Mouse (Mus musculus): ENCODE measurements around the gene Zap70. TPM values are rescaled to one million over a fixed set of nuclear protein-coding genes. Genes with fewer than 3 reads are reported as not detected.
A peak's percentile ranks its signal among the peaks of the same experiment; 100 is the strongest.

Gene Zap70
- polyA plus RNA-seq, 1 experiment from 2014 or later, result 0.18 TPM

- no peaks in the 10 kb centered on the region for H3K4me1 ChIP-seq (ENCODE audit: control insufficient read depth, insufficient read depth, low read length)
- no peak overlapping the region for H3K27ac ChIP-seq (ENCODE audit: low read depth, low read length)
- ATAC-seq (ENCODE audit: low FRiP score, low TSS enrichment), result no peak
- no peak overlapping the region for H3K4me3 ChIP-seq (ENCODE audit: low read length)
- H3K9ac ChIP-seq (ENCODE audit: low read depth, low read length), result no peak overlapping the region
- H3K27me3 ChIP-seq (ENCODE audit: control insufficient read depth, insufficient read depth, low read length), result peaks cover 6% of the 10 kb centered on the region; the same call in 1 of the 2 replicates
- H3K4me2 ChIP-seq (replicated peaks; ENCODE audit: low read depth, low read length), result no peak overlapping the region
- no peaks in the 10 kb centered on the region for H3K9me3 ChIP-seq (ENCODE audit: control insufficient read depth, low read length)
- H3K36me3 ChIP-seq (ENCODE audit: control insufficient read depth, insufficient read depth, low read length), result no peaks in the 10 kb centered on the region
- WGBS, result 35% methylated on average over 10 of the region's 10 CpGs
These were observed 5.7 kb downstream of the Zap70 start for GRCm38 (mm10) chr1:36767321-36767720.

- WGBS, result 77% methylated on average over 5 of the region's 5 CpGs
- peaks cover 6% of the 10 kb centered on the region; the same call in 1 of the 2 replicates for H3K27me3 ChIP-seq (ENCODE audit: control insufficient read depth, insufficient read depth, low read length)
- no peak for ATAC-seq (ENCODE audit: low FRiP score, low TSS enrichment)
- no peaks in the 10 kb centered on the region for H3K36me3 ChIP-seq (ENCODE audit: control insufficient read depth, insufficient read depth, low read length)
- no peaks in the 10 kb centered on the region for H3K4me1 ChIP-seq (ENCODE audit: control insufficient read depth, insufficient read depth, low read length)
- no peaks in the 10 kb centered on the region for H3K9me3 ChIP-seq (ENCODE audit: control insufficient read depth, low read length)
- H3K9ac ChIP-seq (ENCODE audit: low read depth, low read length), result no peak overlapping the region
- H3K4me2 ChIP-seq (replicated peaks; ENCODE audit: low read depth, low read length), result no peak overlapping the region
- no peak overlapping the region for H3K27ac ChIP-seq (ENCODE audit: low read depth, low read length)
- H3K4me3 ChIP-seq (ENCODE audit: low read length), result no peak overlapping the region
These were observed 7.2 kb downstream of the Zap70 start for GRCm38 (mm10) chr1:36768786-36769185.

GRCm38 (mm10) chr1:36769951-36770350 is 8.4 kb downstream of the Zap70 start:
- ATAC-seq (ENCODE audit: low FRiP score, low TSS enrichment), result no peak
- 84% methylated on average over 1 of the region's 1 CpGs for WGBS
- peaks cover 6% of the 10 kb centered on the region; the same call in 1 of the 2 replicates for H3K27me3 ChIP-seq (ENCODE audit: control insufficient read depth, insufficient read depth, low read length)

GRCm38 (mm10) chr1:36770998-36771397 is 9.4 kb downstream of the Zap70 start:
- Histone ChIP-seq H3K36me3 (ENCODE audit: control insufficient read depth, insufficient read depth, low read length) (no peaks in the 10 kb centered on the region), H3K27ac (ENCODE audit: low read depth, low read length) (no peak overlapping the region), H3K9ac (ENCODE audit: low read depth, low read length) (no peak overlapping the region), H3K4me3 (ENCODE audit: low read length) (peak overlapping the region; percentile 23), H3K9me3 (ENCODE audit: control insufficient read depth, low read length) (0 out of 2 replicates have a peak, but pooled peaks cover 3% of the 10 kb centered on the region), H3K27me3 (ENCODE audit: control insufficient read depth, insufficient read depth, low read length) (peaks cover 6% of the 10 kb centered on the region; the same call in 1 of the 2 replicates), H3K4me2 (replicated peaks; ENCODE audit: low read depth, low read length) (peak overlapping the region; percentile 39), H3K4me1 (ENCODE audit: control insufficient read depth, insufficient read depth, low read length) (no peaks in the 10 kb centered on the region)
- no peak for ATAC-seq (ENCODE audit: low FRiP score, low TSS enrichment)
- 19% methylated on average over 27 of the region's 27 CpGs for WGBS

More at GRCm38 (mm10) chr1:36769951-36770350, 8.4 kb downstream of the Zap70 start:
- H3K36me3 ChIP-seq (ENCODE audit: control insufficient read depth, insufficient read depth, low read length), result no peaks in the 10 kb centered on the region
- no peak overlapping the region for H3K27ac ChIP-seq (ENCODE audit: low read depth, low read length)
- H3K9ac ChIP-seq (ENCODE audit: low read depth, low read length), result no peak overlapping the region
- 0 out of 2 replicates have a peak, but pooled peaks cover 3% of the 10 kb centered on the region for H3K9me3 ChIP-seq (ENCODE audit: control insufficient read depth, low read length)
- H3K4me1 ChIP-seq (ENCODE audit: control insufficient read depth, insufficient read depth, low read length), result no peaks in the 10 kb centered on the region
- H3K4me3 ChIP-seq (ENCODE audit: low read length), result no peak overlapping the region
- no peak overlapping the region for H3K4me2 ChIP-seq (replicated peaks; ENCODE audit: low read depth, low read length)

- H3K27me3 ChIP-seq (ENCODE audit: control insufficient read depth, insufficient read depth, low read length), result peaks cover 6% of the 10 kb centered on the region; the same call in 1 of the 2 replicates
- WGBS, result 74% methylated on average over 9 of the region's 9 CpGs
- 0 out of 2 replicates have a peak, but pooled peaks have one; percentile 72 for ATAC-seq (ENCODE audit: low FRiP score, low TSS enrichment)
- H3K4me2 ChIP-seq (replicated peaks; ENCODE audit: low read depth, low read length), result no peak overlapping the region
- H3K4me1 ChIP-seq (ENCODE audit: control insufficient read depth, insufficient read depth, low read length), result no peaks in the 10 kb centered on the region
- 0 out of 2 replicates have a peak, but pooled peaks cover 3% of the 10 kb centered on the region for H3K9me3 ChIP-seq (ENCODE audit: control insufficient read depth, low read length)
- no peak overlapping the region for H3K27ac ChIP-seq (ENCODE audit: low read depth, low read length)
- H3K4me3 ChIP-seq (ENCODE audit: low read length), result no peak overlapping the region
- H3K9ac ChIP-seq (ENCODE audit: low read depth, low read length), result no peak overlapping the region
- H3K36me3 ChIP-seq (ENCODE audit: control insufficient read depth, insufficient read depth, low read length), result no peaks in the 10 kb centered on the region
These were observed 10.8 kb downstream of the Zap70 start for GRCm38 (mm10) chr1:36772198-36772934.

- Histone ChIP-seq H3K9ac (ENCODE audit: low read depth, low read length) (no peak overlapping the region), H3K4me2 (replicated peaks; ENCODE audit: low read depth, low read length) (no peak overlapping the region), H3K36me3 (ENCODE audit: control insufficient read depth, insufficient read depth, low read length) (no peaks in the 10 kb centered on the region), H3K4me3 (ENCODE audit: low read length) (no peak overlapping the region), H3K9me3 (ENCODE audit: control insufficient read depth, low read length) (no peaks in the 10 kb centered on the region), H3K27ac (ENCODE audit: low read depth, low read length) (no peak overlapping the region), H3K27me3 (ENCODE audit: control insufficient read depth, insufficient read depth, low read length) (no peaks in the 10 kb centered on the region), H3K4me1 (ENCODE audit: control insufficient read depth, insufficient read depth, low read length) (no peaks in the 10 kb centered on the region)
- WGBS, result 91% methylated on average over 13 of the region's 13 CpGs
- no peak for ATAC-seq (ENCODE audit: low FRiP score, low TSS enrichment)
These were observed 19.2 kb downstream of the Zap70 start for GRCm38 (mm10) chr1:36780793-36781192.

- WGBS, result 78% methylated on average over 11 of the region's 11 CpGs
- ATAC-seq (ENCODE audit: low FRiP score, low TSS enrichment), result no peak
- H3K27me3 ChIP-seq (ENCODE audit: control insufficient read depth, insufficient read depth, low read length), result no peaks in the 10 kb centered on the region
These were observed 20.9 kb downstream of the Zap70 start for GRCm38 (mm10) chr1:36782476-36782875.

GRCm38 (mm10) chr1:36784365-36785134 is 23.0 kb downstream of the Zap70 start:
- no peaks in the 10 kb centered on the region for H3K36me3 ChIP-seq (ENCODE audit: control insufficient read depth, insufficient read depth, low read length)
- no peaks in the 10 kb centered on the region for H3K27me3 ChIP-seq (ENCODE audit: control insufficient read depth, insufficient read depth, low read length)
- H3K9me3 ChIP-seq (ENCODE audit: control insufficient read depth, low read length), result no peaks in the 10 kb centered on the region
- peak overlapping the region; percentile 35; the same call in 1 of the 2 replicates for H3K9ac ChIP-seq (ENCODE audit: low read depth, low read length)
- WGBS, result 4% methylated on average over 20 of the region's 20 CpGs
- peak; percentile 78 for ATAC-seq (ENCODE audit: low FRiP score, low TSS enrichment)
- H3K27ac ChIP-seq (ENCODE audit: low read depth, low read length), result no peak overlapping the region
- no peaks in the 10 kb centered on the region for H3K4me1 ChIP-seq (ENCODE audit: control insufficient read depth, insufficient read depth, low read length)
- H3K4me2 ChIP-seq (replicated peaks; ENCODE audit: low read depth, low read length), result peak overlapping the region; percentile 80
- peak overlapping the region; percentile 36 for H3K4me3 ChIP-seq (ENCODE audit: low read length)

More at GRCm38 (mm10) chr1:36782476-36782875, 20.9 kb downstream of the Zap70 start:
- no peak overlapping the region for H3K4me2 ChIP-seq (replicated peaks; ENCODE audit: low read depth, low read length)
- H3K36me3 ChIP-seq (ENCODE audit: control insufficient read depth, insufficient read depth, low read length), result no peaks in the 10 kb centered on the region
- no peak overlapping the region for H3K27ac ChIP-seq (ENCODE audit: low read depth, low read length)
- H3K9me3 ChIP-seq (ENCODE audit: control insufficient read depth, low read length), result no peaks in the 10 kb centered on the region
- H3K9ac ChIP-seq (ENCODE audit: low read depth, low read length), result no peak overlapping the region
- H3K4me1 ChIP-seq (ENCODE audit: control insufficient read depth, insufficient read depth, low read length), result no peaks in the 10 kb centered on the region
- no peak overlapping the region for H3K4me3 ChIP-seq (ENCODE audit: low read length)

Data from kidney, embryonic 14.5 days (tissue).